Mouse (Mus musculus) liver (tissue): ENCODE data around the gene Chil6.

Experiments
- DNase-seq: peaks from one replicate; pipeline ENCODE4 v3.0.0-alpha.2; 2020; ENCODE audit warnings: mixed read lengths

Gene Chil6

DNA sequence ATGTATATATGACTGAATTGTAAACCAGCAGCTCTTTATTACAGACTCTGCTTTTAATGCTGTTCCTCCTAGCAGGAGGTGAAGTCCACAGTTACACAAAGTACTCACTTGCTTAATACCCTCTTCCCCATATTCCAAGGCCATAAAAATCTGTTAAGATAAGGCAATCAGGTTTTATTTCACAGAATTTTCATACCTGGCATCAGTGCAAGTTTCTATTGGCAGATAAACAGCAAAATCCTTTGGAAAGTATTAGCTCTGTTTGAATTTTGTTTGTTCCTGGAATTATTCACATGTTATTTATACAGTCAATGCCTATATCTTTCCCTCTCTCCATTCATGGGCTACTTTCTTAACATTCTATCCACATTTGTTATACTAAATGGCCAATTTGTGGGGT lies at the start of gene Chil6:
Chil6 (minus strand) TSS at position 101 of the 400 bp plus-strand sequence.
- no peak for DNase-seq

DNA sequence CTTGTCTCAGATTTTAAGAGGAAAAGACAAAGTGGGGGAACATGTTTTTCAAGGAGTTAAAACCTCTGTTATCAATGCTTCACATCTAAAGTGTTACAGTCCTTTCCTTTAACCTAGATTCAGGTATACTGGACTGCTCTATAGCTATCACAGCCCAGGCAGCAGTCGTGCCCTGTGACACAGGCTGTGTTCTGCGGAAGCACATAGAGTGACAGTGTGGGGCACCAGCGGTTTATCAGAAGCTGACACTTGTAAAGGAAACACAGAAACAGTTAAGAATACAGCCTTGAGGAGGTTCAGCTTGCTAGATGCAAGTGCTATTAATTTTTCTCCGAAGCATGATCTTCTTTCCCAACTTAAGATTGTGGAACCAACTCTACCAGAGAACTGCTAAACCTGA lies 46.6 kb upstream of the Chil6 start:
- DNase-seq, result no peak

DNA sequence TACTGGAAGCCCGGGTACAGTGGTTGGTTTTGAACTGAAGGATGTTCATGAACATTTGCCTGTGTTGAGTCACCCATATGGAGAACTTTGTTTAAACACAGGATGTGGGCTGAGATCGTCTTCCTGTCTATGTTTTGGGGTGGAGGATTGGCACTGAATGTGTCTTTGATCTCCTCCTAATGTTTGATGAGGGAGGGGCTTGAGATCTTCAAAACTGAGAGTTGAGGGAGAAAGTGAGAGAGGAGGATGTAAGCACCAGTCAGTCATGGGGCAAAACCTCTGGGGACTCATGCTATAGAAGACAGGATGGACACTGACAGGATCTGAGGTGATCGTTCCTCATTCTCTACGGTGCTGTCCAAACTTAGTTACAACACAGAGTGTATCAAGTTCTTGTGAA lies 43.6 kb upstream of the Chil6 start:
- no peak for DNase-seq

DNA sequence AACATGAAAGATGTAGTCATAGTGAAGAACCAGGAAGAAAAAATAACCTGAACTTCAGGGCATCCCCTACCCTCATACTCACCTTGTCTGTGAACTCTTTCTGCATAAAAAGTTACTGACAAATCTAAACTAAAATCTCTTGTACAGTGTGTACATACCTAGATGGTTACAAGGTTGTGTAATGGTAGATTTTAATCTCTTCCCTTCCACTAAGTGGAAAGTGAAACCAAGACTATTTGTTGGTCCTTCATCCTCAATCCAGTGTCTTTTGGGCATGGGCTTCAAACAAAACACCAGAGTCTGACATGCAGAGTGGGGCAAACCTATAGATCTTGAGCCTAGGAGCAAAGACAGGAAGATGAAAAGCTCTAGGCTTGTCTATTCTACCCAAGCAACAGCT lies 43.0 kb upstream of the Chil6 start:
- no peak for DNase-seq

DNA sequence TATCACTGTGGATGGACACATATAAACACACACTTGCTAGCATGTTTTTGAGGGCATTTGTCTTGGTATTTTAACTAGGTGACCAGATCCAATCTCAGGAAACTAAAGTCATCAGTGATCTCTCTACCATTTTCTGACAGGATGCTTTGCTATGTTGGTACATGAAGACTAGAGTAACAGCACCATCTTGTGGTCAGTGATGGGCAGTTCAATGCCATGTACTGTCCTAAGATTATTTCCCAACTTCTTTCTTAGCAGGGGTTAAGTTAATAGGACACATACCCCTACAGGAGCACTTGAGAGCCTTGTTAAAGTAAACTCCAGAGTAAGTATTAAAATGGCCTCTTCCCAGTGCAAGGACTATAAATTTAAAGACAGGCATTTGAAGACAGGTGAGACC lies 42.6 kb upstream of the Chil6 start:
- DNase-seq, result no peak
